ENCODE assay signal across 9 mouse cellular contexts in the genomic region with DNA sequence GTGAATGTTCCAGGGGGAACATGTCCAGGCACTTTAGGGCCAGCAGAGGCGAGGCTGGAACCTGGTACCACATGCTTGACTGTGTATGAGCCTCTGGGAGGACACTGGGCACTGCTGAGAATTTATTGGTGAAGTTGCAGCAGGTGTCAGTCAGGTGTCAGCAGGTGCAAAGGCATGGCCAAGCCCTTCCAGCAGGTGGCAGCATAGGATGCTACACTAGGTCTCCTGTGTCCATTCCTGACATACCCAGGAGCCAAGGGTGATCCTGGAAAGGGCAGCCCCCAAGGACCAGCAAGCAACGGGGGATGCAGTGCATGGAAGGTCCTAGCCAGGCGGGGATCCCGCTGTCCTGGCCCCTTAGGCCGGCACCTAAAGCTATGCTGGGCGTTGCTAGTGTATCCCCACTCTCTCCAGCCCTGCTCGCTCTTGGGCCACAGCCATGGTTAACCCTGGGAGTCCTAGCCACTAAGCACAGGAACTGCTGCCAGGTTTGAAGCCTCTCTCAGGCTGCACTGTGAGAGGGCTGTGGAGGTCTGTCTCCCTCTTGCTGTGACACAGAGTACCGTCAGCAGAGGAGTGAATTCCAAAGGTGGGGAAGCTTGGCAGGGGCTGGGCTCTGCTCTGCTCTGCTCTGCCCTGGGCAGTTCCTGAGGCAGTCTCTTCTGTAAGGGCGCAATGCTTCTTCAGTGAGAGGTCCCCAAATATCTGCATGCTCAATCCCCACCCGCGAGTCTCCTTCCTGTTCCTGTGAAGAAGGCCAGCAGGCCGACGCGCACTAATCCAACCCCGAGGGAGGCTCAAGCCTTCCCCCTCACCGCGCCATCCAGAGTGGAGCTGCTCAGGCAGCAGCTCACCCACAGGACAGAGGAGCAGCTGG. TPM values are rescaled to one million over a fixed set of nuclear protein-coding genes. Genes with fewer than 3 reads are reported as not detected.
A peak's percentile ranks its signal among the peaks of the same experiment; 100 is the strongest.
DNase-seq lines count a peak whose midpoint lies in the region; ATAC-seq and TF ChIP-seq lines count a peak whose summit lies in the region.
"Had no signal": no experiment of that assay in that cellular context is flagged by ENCODE, and none has a peak within 500 bp of the region (broad histone marks: within the 10 kb centered on the region; RNA-seq: fewer than 3 reads in every experiment).

No protein-coding gene starts in this region.

- H3K9ac ChIP-seq in embryonic facial prominence, embryonic 14.5 days (ENCODE audit: low read depth, low read length), result no peak overlapping the region
- H3K9ac ChIP-seq in intestine, embryonic 14.5 days (ENCODE audit: low read length), result no peak overlapping the region
- H3K9ac ChIP-seq in lung, postnatal 0 days (replicated peaks; ENCODE audit: low read depth), result no peak overlapping the region
- H3K9ac ChIP-seq: embryonic facial prominence, embryonic 15.5 days had no signal

- no peak for TF ChIP-seq EP300 in lung, postnatal 0 days (IDR thresholded peaks at IDR 0.05)

- no peak overlapping the region for H3K27ac ChIP-seq in embryonic facial prominence, embryonic 14.5 days (replicated peaks; ENCODE audit: low read depth, low read length)
- H3K27ac ChIP-seq in intestine, embryonic 14.5 days (ENCODE audit: low read depth), result no peak overlapping the region
- no peak overlapping the region for H3K27ac ChIP-seq in lung, postnatal 0 days (ENCODE audit: low read length)
- H3K27ac ChIP-seq: embryonic facial prominence, embryonic 15.5 days had no signal

- no peaks in the 10 kb centered on the region for H3K9me3 ChIP-seq in embryonic facial prominence, embryonic 14.5 days (ENCODE audit: control insufficient read depth, low read length)
- no peaks in the 10 kb centered on the region for H3K9me3 ChIP-seq in intestine, embryonic 14.5 days (ENCODE audit: control insufficient read depth, low read length)
- no peaks in the 10 kb centered on the region for H3K9me3 ChIP-seq in lung, postnatal 0 days (ENCODE audit: low read length)
- H3K9me3 ChIP-seq: embryonic facial prominence, embryonic 15.5 days had no signal

- WGBS in embryonic facial prominence, embryonic 14.5 days, result 67% methylated on average over 17 of the region's 17 CpGs
- 78% methylated on average over 17 of the region's 17 CpGs for WGBS in intestine, embryonic 14.5 days
- WGBS in lung, postnatal 0 days, result 80% methylated on average over 17 of the region's 17 CpGs

- H3K4me3 ChIP-seq in embryonic facial prominence, embryonic 14.5 days (ENCODE audit: low read depth, low read length), result no peak overlapping the region
- H3K4me3 ChIP-seq in intestine, embryonic 14.5 days (ENCODE audit: low read depth, low read length), result no peak overlapping the region
- no peak overlapping the region for H3K4me3 ChIP-seq in lung, postnatal 0 days (ENCODE audit: low read depth, low read length)
- H3K4me3 ChIP-seq: embryonic facial prominence, embryonic 15.5 days had no signal

- ATAC-seq in embryonic facial prominence, embryonic 14.5 days (ENCODE audit: low read depth), result peak; percentile 47
- ATAC-seq in intestine, embryonic 14.5 days (replicated peaks; ENCODE audit: low FRiP score, low TSS enrichment, low read depth), result no peak
- ATAC-seq in lung, postnatal 0 days, result peak; percentile 59

- H3K36me3 ChIP-seq in embryonic facial prominence, embryonic 14.5 days (ENCODE audit: control insufficient read depth, insufficient read depth, low read length), result peaks cover 85% of the 10 kb centered on the region
- peaks cover 86% of the 10 kb centered on the region for H3K36me3 ChIP-seq in intestine, embryonic 14.5 days (ENCODE audit: control insufficient read depth, insufficient read depth, low read length)
- H3K36me3 ChIP-seq in lung, postnatal 0 days (ENCODE audit: insufficient read depth, low read length), result no peaks in the 10 kb centered on the region; the same call in none of the 2 replicates
- H3K36me3 ChIP-seq in splenic B cell, adult 2 months (ENCODE audit: control insufficient read depth, insufficient read depth, low read length, poor library complexity, severe bottlenecking), result no peaks in the 10 kb centered on the region

- DNase-seq in ovary, postnatal 36 days (ENCODE audit: low spot score), result peak; percentile 51
- DNase-seq in ovary, postnatal 14 days (ENCODE audit: low spot score), result no peak
- DNase-seq in ZHBTc4 (ENCODE audit: low read depth, low spot score), result peak; percentile 77
- no peak for DNase-seq in embryonic facial prominence, embryonic 14.5 days (ENCODE audit: low spot score)
- peak; percentile 73 for DNase-seq in intestine, embryonic 14.5 days (ENCODE audit: low spot score)
- peak; percentile 66 for DNase-seq in lung, postnatal 0 days (ENCODE audit: low spot score)
- DNase-seq in splenic B cell, adult 2 months (ENCODE audit: low read depth, low spot score), result peak; percentile 70
- DNase-seq in layer of hippocampus, adult 9-11 months, result no peak

- H3K4me1 ChIP-seq in embryonic facial prominence, embryonic 14.5 days (ENCODE audit: control insufficient read depth, insufficient read depth, low read length), result no peaks in the 10 kb centered on the region
- no peaks in the 10 kb centered on the region for H3K4me1 ChIP-seq in intestine, embryonic 14.5 days (replicated peaks; ENCODE audit: control insufficient read depth, insufficient read depth, low read length)
- no peaks in the 10 kb centered on the region for H3K4me1 ChIP-seq in lung, postnatal 0 days (ENCODE audit: insufficient read depth, low read depth, low read length)

- no peak overlapping the region for H3K4me2 ChIP-seq in embryonic facial prominence, embryonic 14.5 days (ENCODE audit: low read depth, low read length)
- no peak overlapping the region for H3K4me2 ChIP-seq in intestine, embryonic 14.5 days (ENCODE audit: low read length)
- H3K4me2 ChIP-seq in lung, postnatal 0 days (replicated peaks; ENCODE audit: low read depth, low read length), result no peak overlapping the region
- H3K4me2 ChIP-seq: embryonic facial prominence, embryonic 15.5 days had no signal

- TF ChIP-seq CTCF in lung, postnatal 0 days (IDR thresholded peaks at IDR 0.05), result peak; percentile 79

- H3K27me3 ChIP-seq in embryonic facial prominence, embryonic 14.5 days (replicated peaks; ENCODE audit: control insufficient read depth, insufficient read depth, low read length), result no peaks in the 10 kb centered on the region
- H3K27me3 ChIP-seq in intestine, embryonic 14.5 days (replicated peaks; ENCODE audit: control insufficient read depth, insufficient read depth, low read length), result no peaks in the 10 kb centered on the region
- H3K27me3 ChIP-seq in lung, postnatal 0 days (replicated peaks; ENCODE audit: insufficient read depth, low read length), result no peaks in the 10 kb centered on the region
- no peaks in the 10 kb centered on the region for H3K27me3 ChIP-seq in splenic B cell, adult 2 months (ENCODE audit: control insufficient read depth, insufficient read depth, low read length, poor library complexity, severe bottlenecking)
- H3K27me3 ChIP-seq: embryonic facial prominence, embryonic 15.5 days had no signal

RNA-seq across cellular contexts. Expression of gene Tmem201, which starts 13.8 kb away (rescaled TPM):
- 20.7 and 23.3 TPM in 2 replicates for polyA plus RNA-seq in embryonic facial prominence, embryonic 14.5 days (2014; fragmentation: Nextera tagmentation; extraction: Ambion mirVana)
- 22.2 and 22.9 TPM in 2 replicates for polyA plus RNA-seq in intestine, embryonic 14.5 days (2014; fragmentation: Nextera tagmentation; extraction: Ambion mirVana)
- polyA plus RNA-seq in lung, postnatal 0 days (2015; fragmentation: Nextera tagmentation; extraction: Ambion mirVana), result 8.2 and 9.4 TPM in 2 replicates

RNA-seq across cellular contexts. Expression of gene Pik3cd, which starts 21.7 kb away (rescaled TPM):
- polyA plus RNA-seq in embryonic facial prominence, embryonic 14.5 days (2014; fragmentation: Nextera tagmentation; extraction: Ambion mirVana), result 6.0 TPM in 2 replicates
- polyA plus RNA-seq in intestine, embryonic 14.5 days (2014; fragmentation: Nextera tagmentation; extraction: Ambion mirVana), result 5.2 and 5.8 TPM in 2 replicates
- polyA plus RNA-seq in lung, postnatal 0 days (2015; fragmentation: Nextera tagmentation; extraction: Ambion mirVana), result 3.8 and 4.0 TPM in 2 replicates

RNA-seq across cellular contexts. Expression of gene Slc25a33, which starts 50.0 kb away (rescaled TPM):
- 10.6 and 10.9 TPM in 2 replicates for polyA plus RNA-seq in embryonic facial prominence, embryonic 14.5 days (2014; fragmentation: Nextera tagmentation; extraction: Ambion mirVana)
- 11.6 and 12.8 TPM in 2 replicates for polyA plus RNA-seq in intestine, embryonic 14.5 days (2014; fragmentation: Nextera tagmentation; extraction: Ambion mirVana)
- 7.4 and 8.6 TPM in 2 replicates for polyA plus RNA-seq in lung, postnatal 0 days (2015; fragmentation: Nextera tagmentation; extraction: Ambion mirVana)

Comparison
In these comparisons a context has a peak if more than half of its experiments do, and no peak if none do; other contexts are left out.
1. DNase-seq: peak in ovary, postnatal 36 days (single experiment), ZHBTc4 (single experiment), intestine, embryonic 14.5 days (single experiment), lung, postnatal 0 days (single experiment) and splenic B cell, adult 2 months (single experiment); none in ovary, postnatal 14 days (single experiment), embryonic facial prominence, embryonic 14.5 days (single experiment) and layer of hippocampus, adult 9-11 months (single experiment).